Mouse (Mus musculus): Measurements from ENCODE around the gene Aldh6a1. TPM values are rescaled to one million over a fixed set of nuclear protein-coding genes. Genes with fewer than 3 reads are reported as not detected.

Aldh6a1 gene
- 0.42 and 4.0 TPM in 2 replicates for polyA plus RNA-seq (2012; ENCODE audit: low replicate concordance)

DNA sequence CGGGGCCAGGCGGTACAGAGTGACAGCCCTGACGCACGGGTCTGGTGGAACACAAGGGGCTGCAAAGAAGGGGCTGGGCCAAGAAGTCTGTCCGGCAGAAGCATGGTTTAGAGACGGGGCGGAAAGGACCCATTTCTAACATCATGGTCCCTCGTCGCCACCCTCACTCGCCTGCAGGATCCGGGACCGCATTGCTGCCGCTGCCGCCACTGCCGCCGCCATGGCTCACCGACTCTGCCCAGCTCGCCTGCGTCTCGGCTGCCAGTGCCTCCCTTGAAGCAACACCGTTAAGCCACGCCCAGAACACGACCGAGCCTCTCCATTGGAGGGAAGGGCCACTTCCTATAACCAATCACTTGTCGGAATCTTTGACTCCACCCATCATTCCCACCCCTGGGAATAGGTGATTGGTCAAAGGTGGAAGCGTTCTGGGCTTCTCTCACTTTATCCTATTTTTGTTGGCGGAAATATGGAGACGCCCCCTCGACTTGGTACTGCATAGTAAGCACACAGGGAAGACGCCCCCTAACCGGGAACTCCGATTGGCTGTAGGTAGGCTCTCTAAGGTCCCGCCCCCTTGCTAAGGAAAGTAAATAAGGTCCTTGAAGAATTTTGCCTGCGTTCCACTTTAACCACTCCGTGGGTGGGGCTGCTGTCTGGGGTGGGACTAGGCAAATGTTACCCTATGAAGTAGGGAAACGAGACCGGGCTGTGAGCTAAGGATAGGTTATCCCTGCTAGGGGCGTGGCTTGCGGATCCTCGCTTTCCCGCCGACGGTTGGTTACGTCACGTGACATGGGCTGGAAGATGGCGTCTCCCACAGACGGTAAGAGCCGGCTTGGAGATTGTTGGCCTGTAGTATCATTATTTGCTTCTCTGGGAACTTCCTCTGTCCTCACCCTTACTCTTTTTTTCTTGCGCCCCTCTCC is at the start of gene Aldh6a1, which contains the start of gene Lin52:
Aldh6a1 (minus strand) TSS at position 287 of the 929 bp plus-strand sequence.
Lin52 (plus strand) TSS at position 705 of the 929 bp plus-strand sequence.

DNA sequence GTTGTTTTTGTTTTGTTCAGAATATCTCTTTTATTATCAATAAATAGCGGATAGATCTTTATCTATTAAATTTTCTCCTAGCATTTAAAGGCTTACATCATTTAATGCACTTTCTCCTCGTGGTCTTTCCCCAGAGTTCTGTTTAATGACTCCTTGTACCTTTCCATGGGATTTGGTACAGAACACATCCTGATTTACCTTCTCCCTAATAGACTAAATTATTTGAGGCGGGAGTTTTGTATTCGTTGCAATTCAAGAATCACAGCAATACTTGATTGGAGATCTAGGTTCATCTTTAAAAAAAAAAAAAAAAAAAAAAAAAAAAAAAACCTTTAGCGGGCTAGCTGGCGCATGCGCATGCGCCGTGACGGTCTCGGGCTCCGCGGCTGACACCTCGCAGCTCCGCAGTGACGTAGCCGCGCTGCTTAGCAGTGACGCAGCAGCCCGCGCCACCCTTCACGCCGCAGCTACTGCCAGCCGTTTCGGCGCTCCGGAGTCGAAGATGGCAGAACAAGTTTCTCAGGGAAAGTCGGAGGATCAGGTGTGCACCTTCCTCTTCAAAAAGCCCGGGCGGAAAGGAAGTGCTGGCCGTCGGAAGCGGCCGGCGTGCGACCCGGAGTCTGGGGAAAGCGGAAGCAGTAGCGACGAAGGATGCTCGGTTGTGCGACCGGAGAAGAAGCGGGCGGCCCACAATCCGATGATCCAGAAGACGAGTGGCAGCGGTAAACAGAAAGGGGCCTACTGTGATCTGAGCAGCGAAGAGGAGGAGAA is 33.8 kb downstream of the Aldh6a1 start, which contains the start of gene Rnf113a2:
Rnf113a2 (plus strand) TSS at position 363 of the 771 bp plus-strand sequence.

DNA sequence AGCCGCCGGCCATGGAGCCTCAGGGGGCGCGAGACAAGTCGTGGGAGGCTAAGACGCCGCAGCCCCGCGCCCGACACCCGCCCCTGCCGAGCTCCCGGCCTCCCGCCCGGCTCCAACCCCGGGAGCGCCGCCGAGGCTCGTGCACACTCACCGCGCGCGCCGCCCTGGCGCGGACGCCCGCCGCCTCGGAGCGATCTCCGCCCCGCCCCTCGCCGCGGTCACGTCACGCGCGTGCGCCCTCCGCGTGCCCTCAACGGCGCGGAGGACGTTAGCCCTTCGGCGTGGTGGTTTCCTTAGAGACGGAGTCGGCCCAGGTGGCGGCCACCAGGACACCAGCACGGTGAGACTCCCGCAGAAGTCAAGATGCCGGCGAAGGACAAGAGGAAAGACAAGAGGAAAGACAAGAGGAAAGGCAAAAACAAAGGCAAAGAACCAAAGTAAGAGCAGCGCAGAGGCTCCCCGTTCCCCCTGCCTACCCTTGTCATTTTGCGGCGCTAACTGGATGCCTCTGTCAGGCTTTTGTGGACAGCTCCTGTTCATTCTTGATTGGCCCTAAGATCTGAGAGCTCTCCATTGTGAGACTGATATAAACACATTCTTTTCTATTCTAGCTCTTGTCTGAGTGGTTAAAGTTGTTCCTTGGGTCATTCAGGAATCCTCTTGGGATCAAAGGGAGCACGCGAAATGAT is 41.8 kb downstream of the Aldh6a1 start, which contains the start of the genes Entpd5 and Bbof1:
Entpd5 (minus strand) TSS at position 211 of the 689 bp plus-strand sequence.
Bbof1 (plus strand) TSS at position 253 of the 689 bp plus-strand sequence.

Other genes with a start within 250 kb of the Aldh6a1 start
- gene Elmsan1, start 232.1 kb downstream of the Aldh6a1 start, polyA plus RNA-seq (2012; ENCODE audit: low replicate concordance): 52.1 and 104 TPM in 2 replicates
- gene Ptgr2, start 165.8 kb downstream of the Aldh6a1 start, polyA plus RNA-seq (2012; ENCODE audit: low replicate concordance): 1.2 and 1.5 TPM in 2 replicates
- 2.0 and 2.6 TPM in 2 replicates for gene Zfp410, start 134.2 kb downstream of the Aldh6a1 start, polyA plus RNA-seq (2012; ENCODE audit: low replicate concordance)
- gene Coq6, start 89.3 kb downstream of the Aldh6a1 start, polyA plus RNA-seq (2012; ENCODE audit: low replicate concordance): 4.8 and 9.2 TPM in 2 replicates
- 0.49 TPM in 1 of 2 replicates, not detected in the other for gene Fam161b, start 89.2 kb downstream of the Aldh6a1 start, polyA plus RNA-seq (2012; ENCODE audit: low replicate concordance)
- 1.9 and 3.7 TPM in 2 replicates for gene Entpd5, start 42.0 kb downstream of the Aldh6a1 start, polyA plus RNA-seq (2012; ENCODE audit: low replicate concordance)
- gene Bbof1, start 41.9 kb downstream of the Aldh6a1 start, polyA plus RNA-seq (2012; ENCODE audit: low replicate concordance): 0.41 and 0.51 TPM in 2 replicates
- gene Rnf113a2, start 33.8 kb downstream of the Aldh6a1 start, polyA plus RNA-seq (2012; ENCODE audit: low replicate concordance): 9.1 and 17.8 TPM in 2 replicates
- 0.36 and 1.0 TPM in 2 replicates for gene Lin52, start 418 bp upstream of the Aldh6a1 start, polyA plus RNA-seq (2012; ENCODE audit: low replicate concordance)
- not detected in 2 replicates for gene Vsx2, start 118.8 kb upstream of the Aldh6a1 start, polyA plus RNA-seq (2012; ENCODE audit: low replicate concordance)
- gene Abcd4, start 166.4 kb upstream of the Aldh6a1 start, polyA plus RNA-seq (2012; ENCODE audit: low replicate concordance): 3.3 and 3.4 TPM in 2 replicates
- not detected in 2 replicates for gene Vrtn, start 190.0 kb upstream of the Aldh6a1 start, polyA plus RNA-seq (2012; ENCODE audit: low replicate concordance)
- gene Syndig1l, start 247.8 kb upstream of the Aldh6a1 start, polyA plus RNA-seq (2012; ENCODE audit: low replicate concordance): 0.14 and 2.6 TPM in 2 replicates

Measured in leukemia stem cell, adult 10-12 weeks (primary cell).